Mouse (Mus musculus): ENCODE measurements around the gene Map3k14.

GRCm38 (mm10) chr11:103217790-103218516 lies 49.3 kb downstream of the Map3k14 start, which contains the start of gene Spata32:
- TF ChIP-seq CTCF (IDR thresholded peaks at IDR 0.05; ENCODE audit: extremely low read depth, insufficient read depth, insufficient read length, insufficient replicate concordance) = no peak
- no peak for TF ChIP-seq POLR2A (IDR thresholded peaks at IDR 0.05; ENCODE audit: low read depth, low read length)

Data from spleen, adult 2 months (tissue).